Mouse (Mus musculus): Measurements from ENCODE around the gene Rbm28. TPM values are rescaled to one million over a fixed set of nuclear protein-coding genes. Genes with fewer than 3 reads are reported as not detected.
A peak's percentile ranks its signal among the peaks of the same experiment; 100 is the strongest.

The Rbm28 gene
- polyA plus RNA-seq, 1 experiment from 2014 or later: 49.6 TPM

DNA sequence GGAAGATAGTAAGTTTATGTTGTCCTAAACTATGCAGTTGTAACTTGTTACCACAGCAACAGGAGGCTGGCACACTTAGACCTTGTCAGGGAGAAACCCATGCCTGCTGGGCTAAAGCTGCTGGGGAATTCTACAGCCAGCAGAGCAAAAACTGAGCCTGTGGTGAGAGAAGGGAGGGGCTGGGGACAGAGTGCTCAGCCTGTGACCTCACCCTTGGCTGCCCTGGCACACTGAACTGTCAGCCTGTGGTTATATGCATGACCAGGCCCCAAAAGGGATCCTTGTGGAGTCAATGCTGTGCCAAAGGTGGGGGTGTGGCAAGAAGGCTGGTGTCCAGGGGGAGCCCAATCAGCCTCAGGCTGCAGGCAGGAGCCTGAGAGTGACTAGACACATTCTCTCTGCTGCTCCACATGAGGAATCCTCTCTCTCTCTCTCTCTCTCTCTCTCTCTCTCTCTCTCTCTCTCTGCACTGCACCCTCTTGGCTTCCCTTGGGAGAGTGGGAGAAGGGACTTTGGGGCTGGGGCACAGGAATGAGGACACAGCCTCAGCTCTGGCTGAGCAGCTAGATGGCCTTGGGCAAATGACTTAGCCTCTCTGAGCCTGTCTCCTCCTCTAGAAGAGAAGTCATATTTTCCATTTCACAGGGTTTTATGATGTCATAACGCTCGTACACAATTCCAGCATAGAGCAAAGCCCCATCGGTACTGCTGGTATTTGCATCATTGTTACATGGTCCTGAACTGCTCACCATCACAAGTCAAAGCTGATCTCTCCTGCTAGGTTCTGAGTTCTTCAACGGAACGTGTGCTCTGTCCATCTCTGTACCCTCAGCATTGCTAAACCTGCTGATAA is 31.3 kb upstream of the Rbm28 start:
- no peak overlapping the region for H3K4me3 ChIP-seq (replicated peaks; ENCODE audit: low read length)
- H3K4me1 ChIP-seq (replicated peaks; ENCODE audit: control insufficient read depth, insufficient read depth, low read length): peaks cover 10% of the 10 kb centered on the region
- H3K27ac ChIP-seq (ENCODE audit: low read length): no peak overlapping the region
- no peak overlapping the region for H3K9ac ChIP-seq (replicated peaks; ENCODE audit: low read depth, low read length)
- ATAC-seq: no peak
- H3K9me3 ChIP-seq (ENCODE audit: control insufficient read depth, low read length): no peaks in the 10 kb centered on the region
- 81% methylated on average over 5 of the region's 5 CpGs for WGBS
- H3K36me3 ChIP-seq (ENCODE audit: control insufficient read depth, insufficient read depth): no peaks in the 10 kb centered on the region
- H3K27me3 ChIP-seq (replicated peaks; ENCODE audit: control insufficient read depth, insufficient read depth, low read length): no peaks in the 10 kb centered on the region
- no peak overlapping the region for H3K4me2 ChIP-seq (ENCODE audit: low read length)

DNA sequence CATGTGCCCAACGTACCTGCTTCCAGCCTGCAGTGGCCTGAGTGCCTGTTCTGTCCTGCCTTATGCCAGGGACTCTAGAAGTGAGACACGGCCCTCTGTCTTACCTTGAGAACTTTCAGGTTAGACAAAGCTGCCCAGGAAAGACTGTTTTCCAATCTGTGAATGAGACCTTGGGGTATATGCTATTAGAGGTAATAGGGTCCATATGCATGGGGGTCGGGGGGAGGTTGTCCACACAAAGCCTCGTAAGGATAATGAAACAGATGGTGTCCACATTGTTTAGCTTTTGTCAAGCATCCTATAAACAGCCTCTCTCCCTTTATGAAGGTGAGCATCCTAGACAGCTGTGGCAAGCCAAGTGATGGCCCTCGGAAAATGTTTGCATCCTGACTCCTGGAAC is 30.3 kb upstream of the Rbm28 start:
- H3K4me3 ChIP-seq (replicated peaks; ENCODE audit: low read length): no peak overlapping the region
- H3K4me2 ChIP-seq (ENCODE audit: low read length): no peak overlapping the region
- H3K27me3 ChIP-seq (replicated peaks; ENCODE audit: control insufficient read depth, insufficient read depth, low read length): no peaks in the 10 kb centered on the region
- no peaks in the 10 kb centered on the region for H3K36me3 ChIP-seq (ENCODE audit: control insufficient read depth, insufficient read depth)
- peaks cover 10% of the 10 kb centered on the region for H3K4me1 ChIP-seq (replicated peaks; ENCODE audit: control insufficient read depth, insufficient read depth, low read length)
- ATAC-seq: no peak
- H3K9me3 ChIP-seq (ENCODE audit: control insufficient read depth, low read length): no peaks in the 10 kb centered on the region
- H3K27ac ChIP-seq (ENCODE audit: low read length): no peak overlapping the region
- 84% methylated on average over 5 of the region's 5 CpGs for WGBS
- H3K9ac ChIP-seq (replicated peaks; ENCODE audit: low read depth, low read length): no peak overlapping the region

- WGBS: 76% methylated on average over 15 of the region's 15 CpGs
- no peaks in the 10 kb centered on the region for H3K27me3 ChIP-seq (replicated peaks; ENCODE audit: control insufficient read depth, insufficient read depth, low read length)
Measured at GRCm38 (mm10) chr6:29193961-29194750, 29.4 kb upstream of the Rbm28 start.

GRCm38 (mm10) chr6:29187936-29188335 is 23.1 kb upstream of the Rbm28 start:
- Histone ChIP-seq H3K27me3 (replicated peaks; ENCODE audit: control insufficient read depth, insufficient read depth, low read length) (no peaks in the 10 kb centered on the region), H3K27ac (ENCODE audit: low read length) (no peak overlapping the region), H3K4me2 (ENCODE audit: low read length) (no peak overlapping the region), H3K4me1 (replicated peaks; ENCODE audit: control insufficient read depth, insufficient read depth, low read length) (no peaks in the 10 kb centered on the region), H3K36me3 (ENCODE audit: control insufficient read depth, insufficient read depth) (no peaks in the 10 kb centered on the region), H3K9me3 (ENCODE audit: control insufficient read depth, low read length) (no peaks in the 10 kb centered on the region), H3K4me3 (replicated peaks; ENCODE audit: low read length) (no peak overlapping the region), H3K9ac (replicated peaks; ENCODE audit: low read depth, low read length) (no peak overlapping the region)
- no peak for ATAC-seq
- 82% methylated on average over 1 of the region's 1 CpGs for WGBS

More at GRCm38 (mm10) chr6:29193961-29194750, 29.4 kb upstream of the Rbm28 start:
- Histone ChIP-seq H3K4me2 (ENCODE audit: low read length) (no peak overlapping the region), H3K4me3 (replicated peaks; ENCODE audit: low read length) (no peak overlapping the region), H3K4me1 (replicated peaks; ENCODE audit: control insufficient read depth, insufficient read depth, low read length) (peaks cover 10% of the 10 kb centered on the region), H3K9me3 (ENCODE audit: control insufficient read depth, low read length) (no peaks in the 10 kb centered on the region), H3K36me3 (ENCODE audit: control insufficient read depth, insufficient read depth) (no peaks in the 10 kb centered on the region), H3K27ac (ENCODE audit: low read length) (no peak overlapping the region), H3K9ac (replicated peaks; ENCODE audit: low read depth, low read length) (no peak overlapping the region)
- no peak for ATAC-seq

- WGBS: 38% methylated on average over 8 of the region's 8 CpGs
- peak overlapping the region; percentile 86 for H3K9ac ChIP-seq (replicated peaks; ENCODE audit: low read depth, low read length)
- H3K4me3 ChIP-seq (replicated peaks; ENCODE audit: low read length): peak overlapping the region; percentile 64
- peaks cover 12% of the 10 kb centered on the region for H3K4me1 ChIP-seq (replicated peaks; ENCODE audit: control insufficient read depth, insufficient read depth, low read length)
- no peaks in the 10 kb centered on the region for H3K9me3 ChIP-seq (ENCODE audit: control insufficient read depth, low read length)
- no peaks in the 10 kb centered on the region for H3K36me3 ChIP-seq (ENCODE audit: control insufficient read depth, insufficient read depth)
- ATAC-seq: no peak
- H3K27me3 ChIP-seq (replicated peaks; ENCODE audit: control insufficient read depth, insufficient read depth, low read length): peaks cover 9% of the 10 kb centered on the region; the same call in 1 of the 2 replicates
- peak overlapping the region; percentile 82 for H3K4me2 ChIP-seq (ENCODE audit: low read length)
- H3K27ac ChIP-seq (ENCODE audit: low read length): peak overlapping the region; percentile 87
Measured at GRCm38 (mm10) chr6:29179843-29180242, 15.0 kb upstream of the Rbm28 start.

DNA sequence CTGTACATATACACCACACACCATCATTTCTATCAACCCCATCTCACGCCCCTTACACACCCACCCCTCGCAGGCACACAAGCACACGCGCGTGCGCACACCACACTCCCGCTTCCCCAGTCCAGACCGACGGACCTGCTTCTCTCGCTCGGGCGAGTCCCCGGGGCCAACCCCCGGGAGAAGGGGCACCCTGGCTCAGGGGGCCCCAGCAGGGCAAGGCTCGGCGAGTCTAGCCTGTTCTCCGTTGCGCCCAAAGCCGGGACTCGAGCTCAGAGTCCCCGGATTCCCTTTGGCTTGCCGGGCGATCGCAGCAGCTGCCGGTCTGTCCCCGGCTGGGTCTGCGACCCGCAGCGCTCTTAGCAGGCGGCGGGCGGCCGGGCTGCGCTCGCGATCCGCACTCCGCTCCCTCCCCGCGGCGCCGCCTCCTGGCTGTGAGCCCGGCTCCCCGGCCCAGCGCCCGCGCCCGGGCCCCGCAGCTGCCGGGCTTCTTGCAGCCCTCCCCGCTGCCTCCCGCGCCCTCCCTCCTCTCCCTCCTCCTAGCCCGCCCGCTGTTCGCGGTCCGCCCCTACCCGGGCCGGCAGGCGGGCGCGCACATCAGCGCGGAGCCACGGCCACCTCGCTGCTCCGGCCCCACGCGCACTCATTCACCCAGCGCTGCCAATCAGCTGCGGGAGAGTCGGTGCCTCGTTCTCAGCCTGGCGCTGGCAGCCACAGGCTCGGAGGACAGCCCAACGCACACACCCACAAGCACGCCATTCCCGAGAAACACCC is 14.3 kb upstream of the Rbm28 start, which contains the start of gene Prrt4:
Gene Prrt4 (minus strand): TSS at position 697 of the 771 bp plus-strand sequence.
- peaks cover 12% of the 10 kb centered on the region for H3K4me1 ChIP-seq (replicated peaks; ENCODE audit: control insufficient read depth, insufficient read depth, low read length)
- H3K27ac ChIP-seq (ENCODE audit: low read length): peak within 1 kb of the TSS; percentile 87
- WGBS: under 1% methylated on average over 58 of the region's 79 CpGs
- peak within 1 kb of the TSS; percentile 82 for H3K4me2 ChIP-seq (ENCODE audit: low read length)
- H3K9me3 ChIP-seq (ENCODE audit: control insufficient read depth, low read length): no peaks in the 10 kb centered on the region
- peak within 1 kb of the TSS; percentile 86 for H3K9ac ChIP-seq (replicated peaks; ENCODE audit: low read depth, low read length)
- H3K27me3 ChIP-seq (replicated peaks; ENCODE audit: control insufficient read depth, insufficient read depth, low read length): peaks cover 13% of the 10 kb centered on the region; the same call in 1 of the 2 replicates
- peak; percentile 87 for ATAC-seq
- H3K4me3 ChIP-seq (replicated peaks; ENCODE audit: low read length): peak within 1 kb of the TSS; percentile 64
- H3K36me3 ChIP-seq (ENCODE audit: control insufficient read depth, insufficient read depth): no peaks in the 10 kb centered on the region

- peak; percentile 65 for ATAC-seq
- Histone ChIP-seq H3K4me2 (ENCODE audit: low read length) (peak overlapping the region; percentile 82), H3K36me3 (ENCODE audit: control insufficient read depth, insufficient read depth) (no peaks in the 10 kb centered on the region), H3K9me3 (ENCODE audit: control insufficient read depth, low read length) (no peaks in the 10 kb centered on the region), H3K4me3 (replicated peaks; ENCODE audit: low read length) (peak overlapping the region; percentile 64), H3K27ac (ENCODE audit: low read length) (no peak overlapping the region; the same call in 1 of the 2 replicates), H3K4me1 (replicated peaks; ENCODE audit: control insufficient read depth, insufficient read depth, low read length) (peaks cover 12% of the 10 kb centered on the region), H3K27me3 (replicated peaks; ENCODE audit: control insufficient read depth, insufficient read depth, low read length) (peaks cover 18% of the 10 kb centered on the region; the same call in 1 of the 2 replicates), H3K9ac (replicated peaks; ENCODE audit: low read depth, low read length) (peak overlapping the region; percentile 86)
- WGBS: 17% methylated on average over 16 of the region's 17 CpGs
Measured at GRCm38 (mm10) chr6:29177901-29178879, 13.4 kb upstream of the Rbm28 start.

DNA sequence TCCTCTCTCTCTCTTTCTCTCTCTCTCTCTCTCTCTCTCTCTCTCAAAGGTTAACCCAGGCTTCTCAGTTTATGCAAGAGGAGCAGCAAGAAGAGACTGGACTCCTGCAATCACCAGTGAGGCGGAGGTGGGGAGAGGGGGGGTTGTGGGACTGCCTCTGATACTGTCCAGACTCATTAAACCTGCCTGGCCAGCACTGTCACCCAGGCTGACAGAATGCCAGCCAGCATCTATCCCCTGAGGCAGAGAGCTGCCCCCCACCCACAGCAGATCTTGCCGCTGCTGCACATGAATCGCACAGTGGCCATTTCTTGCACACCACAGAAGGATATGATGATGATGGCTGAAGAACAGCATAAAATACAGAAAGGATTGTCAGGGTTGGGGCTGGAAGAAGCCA is 10.3 kb upstream of the Rbm28 start:
- peaks cover 25% of the 10 kb centered on the region for H3K4me1 ChIP-seq (replicated peaks; ENCODE audit: control insufficient read depth, insufficient read depth, low read length)
- WGBS: 74% methylated on average over 3 of the region's 3 CpGs

More for the DNA sequence above, 10.3 kb upstream of the Rbm28 start:
- H3K9me3 ChIP-seq (ENCODE audit: control insufficient read depth, low read length): no peaks in the 10 kb centered on the region
- H3K9ac ChIP-seq (replicated peaks; ENCODE audit: low read depth, low read length): no peak overlapping the region
- H3K4me3 ChIP-seq (replicated peaks; ENCODE audit: low read length): no peak overlapping the region
- no peak overlapping the region for H3K4me2 ChIP-seq (ENCODE audit: low read length)
- no peaks in the 10 kb centered on the region for H3K36me3 ChIP-seq (ENCODE audit: control insufficient read depth, insufficient read depth)
- no peak overlapping the region for H3K27ac ChIP-seq (ENCODE audit: low read length)
- no peak for ATAC-seq
- peaks cover 34% of the 10 kb centered on the region for H3K27me3 ChIP-seq (replicated peaks; ENCODE audit: control insufficient read depth, insufficient read depth, low read length)
